Mouse (Mus musculus) midbrain, embryonic 10.5 days (tissue): ENCODE data around the gene Nmnat2. TPM values are rescaled to one million over a fixed set of nuclear protein-coding genes. Genes with fewer than 3 reads are reported as not detected.

Experiments
- DNase-seq: peaks from one replicate; pipeline ENCODE4 v3.0.0-alpha.2; 2017; ENCODE audit warnings: low spot score
- H3K27ac ChIP-seq: fragments of 300-500 bp; sonication (generic); replicated peaks from 2 replicates; pipeline ENCODE4 v1.5.1; 2016; ENCODE audit warnings: mild to moderate bottlenecking
- H3K27me3 ChIP-seq: fragments of 300-500 bp; sonication (generic); 2 replicates; pipeline ENCODE4 v1.6.1; 2016; ENCODE audit warnings: low read depth, mild to moderate bottlenecking; ENCODE audit not compliant: poor library complexity, severe bottlenecking
- H3K36me3 ChIP-seq: fragments of 300-500 bp; sonication (generic); 2 replicates; pipeline ENCODE4 v1.6.1; 2016; ENCODE audit warnings: mild to moderate bottlenecking, moderate library complexity
- H3K4me1 ChIP-seq: fragments of 300-500 bp; sonication (generic); 2 replicates; pipeline ENCODE4 v1.6.1; 2016
- H3K4me3 ChIP-seq: fragments of 300-500 bp; sonication (generic); 2 replicates; pipeline ENCODE4 v1.5.1; 2016; ENCODE audit warnings: mild to moderate bottlenecking, moderate library complexity
- H3K9me3 ChIP-seq: fragments of 300-500 bp; sonication (generic); replicated peaks from 2 replicates; pipeline ENCODE4 v1.6.1; 2016; ENCODE audit warnings: mild to moderate bottlenecking
- WGBS: fragments of 180-500 bp; shearing (Covaris S2); methylation state at CpG from one replicate; pipeline ENCODE4 v1.1.7; 2016; 5-methylcytosine and 5-hydroxymethylcytosine counted together
- polyA plus RNA-seq: library from polyadenylated mRNA; unstranded; fragments of >200 nt; fragmentation: Nextera tagmentation; extraction: Ambion mirVana; gene quantifications from 2 replicates; pipeline ENCODE4 v1.2.1, GENCODE M21; 2016

Nmnat2 gene
- polyA plus RNA-seq, 1 experiment from 2014 or later: 10.5 TPM

DNA sequence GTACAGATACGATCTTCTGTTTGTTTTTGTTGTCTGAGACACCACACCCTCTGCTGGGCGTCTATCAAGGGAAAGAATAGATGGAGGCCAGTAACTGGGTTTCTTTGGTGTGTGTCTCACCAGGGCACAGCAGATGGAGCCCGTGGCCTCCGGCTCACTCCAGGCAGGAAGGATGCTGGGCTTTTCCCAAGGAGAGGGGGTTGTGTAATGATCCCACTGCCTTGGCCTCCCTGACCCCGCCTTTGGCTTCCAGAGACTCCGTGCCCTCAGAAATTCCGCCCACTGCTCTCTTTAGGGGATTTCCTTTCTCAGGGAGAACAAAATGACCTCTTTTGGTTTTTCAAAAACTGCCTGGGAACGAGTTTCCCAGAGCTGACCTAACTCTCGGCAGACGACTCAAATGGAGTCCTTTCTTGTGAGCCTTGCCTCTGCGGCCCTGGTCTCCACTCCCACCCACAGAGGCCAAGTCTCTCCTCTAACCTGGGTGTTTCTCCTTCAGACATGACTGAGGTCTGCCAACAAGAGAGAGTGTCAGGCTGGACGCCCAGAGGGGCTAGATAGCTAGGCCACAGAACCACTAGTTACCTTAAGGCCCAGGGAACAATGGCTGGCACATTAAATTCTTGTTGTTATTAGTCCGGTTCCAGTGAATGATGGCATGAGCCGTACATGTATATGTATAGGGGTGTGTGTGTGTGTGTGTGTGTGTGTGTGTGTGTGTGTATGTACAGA is 93.5 kb downstream of the Nmnat2 start:
- Histone ChIP-seq H3K4me3 (0 out of 2 replicates have a peak overlapping the region, but pooled peaks have one; percentile 3), H3K27ac (peak overlapping the region; percentile 85), H3K9me3 (no peaks in the 10 kb centered on the region), H3K4me1 (peaks cover 68% of the 10 kb centered on the region), H3K27me3 (peaks cover 79% of the 10 kb centered on the region), H3K36me3 (no peaks in the 10 kb centered on the region)
- peak; percentile 83 for DNase-seq
- WGBS: 14% methylated on average over 14 of the region's 14 CpGs

- Histone ChIP-seq H3K27me3 (peaks cover 70% of the 10 kb centered on the region), H3K27ac (peak overlapping the region; percentile 56), H3K36me3 (no peaks in the 10 kb centered on the region), H3K4me1 (peaks cover 73% of the 10 kb centered on the region), H3K4me3 (no peak overlapping the region), H3K9me3 (no peaks in the 10 kb centered on the region)
- WGBS: 60% methylated on average over 2 of the region's 2 CpGs
- no peak for DNase-seq
These were observed 94.7 kb downstream of the Nmnat2 start for GRCm38 (mm10) chr1:153049451-153049850.

DNA sequence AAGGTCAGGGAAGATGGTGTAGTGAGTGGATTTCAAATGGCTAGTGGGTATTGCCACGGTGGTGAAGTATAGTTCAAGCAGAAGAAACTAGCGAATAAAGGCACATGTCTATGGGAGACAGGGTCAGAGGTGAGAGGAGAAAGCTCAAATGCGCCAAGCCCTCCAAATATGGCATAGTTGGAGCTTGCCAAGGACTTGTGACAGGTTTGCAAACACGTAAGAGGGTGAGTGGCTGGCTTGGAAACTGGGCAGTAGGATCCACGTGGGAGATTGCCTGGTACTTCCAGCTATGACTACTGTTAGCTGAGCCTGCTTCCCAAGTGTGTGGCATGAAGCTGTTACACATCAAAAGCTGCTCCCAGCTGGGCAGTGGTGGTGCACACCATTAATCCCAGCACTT is 96.7 kb downstream of the Nmnat2 start:
- H3K4me1 ChIP-seq: peaks cover 78% of the 10 kb centered on the region
- H3K27me3 ChIP-seq: peaks cover 66% of the 10 kb centered on the region
- DNase-seq: no peak
- no peaks in the 10 kb centered on the region for H3K9me3 ChIP-seq
- 84% methylated on average over 5 of the region's 5 CpGs for WGBS
- no peaks in the 10 kb centered on the region for H3K36me3 ChIP-seq
- no peak overlapping the region for H3K4me3 ChIP-seq
- peak overlapping the region; percentile 19; the same call in 1 of the 2 replicates for H3K27ac ChIP-seq

- H3K36me3 ChIP-seq: no peaks in the 10 kb centered on the region
- peaks cover 75% of the 10 kb centered on the region for H3K27me3 ChIP-seq
- H3K27ac ChIP-seq: peak overlapping the region; percentile 46; the same call in 1 of the 2 replicates
- peaks cover 56% of the 10 kb centered on the region for H3K4me1 ChIP-seq
- 23% methylated on average over 7 of the region's 7 CpGs for WGBS
- no peaks in the 10 kb centered on the region for H3K9me3 ChIP-seq
- no peak for DNase-seq
- no peak overlapping the region for H3K4me3 ChIP-seq
These were observed 98.8 kb downstream of the Nmnat2 start for GRCm38 (mm10) chr1:153053619-153054018.

- Histone ChIP-seq H3K9me3 (no peaks in the 10 kb centered on the region), H3K27me3 (peaks cover 76% of the 10 kb centered on the region), H3K4me1 (peaks cover 53% of the 10 kb centered on the region), H3K27ac (peak overlapping the region; percentile 73), H3K36me3 (no peaks in the 10 kb centered on the region), H3K4me3 (0 out of 2 replicates have a peak overlapping the region, but pooled peaks have one; percentile 0)
- DNase-seq: peak; percentile 78
- 7% methylated on average over 11 of the region's 11 CpGs for WGBS
These were observed 99.5 kb downstream of the Nmnat2 start for GRCm38 (mm10) chr1:153054112-153054821.

DNA sequence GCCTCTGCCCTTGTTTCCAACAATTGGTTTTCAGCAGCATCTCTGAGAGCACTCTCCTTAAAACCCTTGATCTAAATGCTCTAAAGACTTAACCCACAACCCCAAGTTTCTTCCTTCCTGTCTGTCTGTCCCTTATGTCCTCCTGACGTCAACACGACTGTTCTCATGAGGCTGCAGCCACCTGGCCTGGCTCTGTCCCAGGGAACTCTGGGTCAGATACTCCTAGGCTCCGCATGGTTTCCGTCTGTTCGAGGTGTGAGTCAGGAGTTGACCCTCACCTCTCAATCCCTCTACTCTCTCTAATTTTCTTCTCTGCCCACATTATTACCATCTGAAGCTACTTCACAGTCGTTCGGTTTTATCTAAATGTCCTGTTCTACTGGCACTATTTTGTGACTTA is 103.5 kb downstream of the Nmnat2 start:
- Histone ChIP-seq H3K27me3 (peaks cover 44% of the 10 kb centered on the region), H3K4me1 (peaks cover 35% of the 10 kb centered on the region), H3K36me3 (no peaks in the 10 kb centered on the region), H3K9me3 (no peaks in the 10 kb centered on the region), H3K27ac (no peak overlapping the region), H3K4me3 (no peak overlapping the region)
- no peak for DNase-seq
- 83% methylated on average over 7 of the region's 7 CpGs for WGBS

DNA sequence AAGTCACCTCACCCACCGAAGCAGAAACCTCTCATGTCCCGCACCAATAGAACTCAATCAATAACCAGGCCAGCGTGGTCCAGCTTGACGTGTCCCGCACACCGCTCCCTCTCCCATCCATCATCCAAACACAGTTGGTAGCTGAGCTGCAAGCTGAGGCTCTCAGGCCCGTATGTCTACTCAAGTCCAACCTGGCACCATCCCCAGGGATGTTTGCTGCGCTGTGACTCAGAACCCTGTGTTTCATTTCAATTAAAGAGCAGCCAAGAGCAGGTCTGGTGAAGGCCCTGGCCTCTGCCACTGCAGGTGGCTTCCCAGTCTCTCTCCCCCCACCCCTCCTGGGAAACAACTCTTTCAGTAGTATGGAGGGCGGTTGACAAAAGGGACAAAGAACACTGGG is 104.8 kb downstream of the Nmnat2 start:
- DNase-seq: no peak

GRCm38 (mm10) chr1:153062547-153062946 is 107.8 kb downstream of the Nmnat2 start:
- H3K36me3 ChIP-seq: no peaks in the 10 kb centered on the region
- H3K27ac ChIP-seq: 0 out of 2 replicates have a peak overlapping the region, but pooled peaks have one; percentile 30
- H3K4me3 ChIP-seq: no peak overlapping the region
- no peaks in the 10 kb centered on the region for H3K9me3 ChIP-seq
- WGBS: 56% methylated on average over 7 of the region's 7 CpGs
- no peak for DNase-seq
- H3K27me3 ChIP-seq: peaks cover 16% of the 10 kb centered on the region; the same call in 1 of the 2 replicates
- peaks cover 14% of the 10 kb centered on the region for H3K4me1 ChIP-seq

More for the DNA sequence above, 104.8 kb downstream of the Nmnat2 start:
- H3K36me3 ChIP-seq: no peaks in the 10 kb centered on the region
- H3K4me1 ChIP-seq: peaks cover 22% of the 10 kb centered on the region
- H3K9me3 ChIP-seq: no peaks in the 10 kb centered on the region
- no peak overlapping the region for H3K4me3 ChIP-seq
- peaks cover 43% of the 10 kb centered on the region for H3K27me3 ChIP-seq
- 90% methylated on average over 9 of the region's 9 CpGs for WGBS
- H3K27ac ChIP-seq: peak overlapping the region; percentile 52; the same call in 1 of the 2 replicates

- no peaks in the 10 kb centered on the region for H3K36me3 ChIP-seq
- 81% methylated on average over 9 of the region's 9 CpGs for WGBS
- no peaks in the 10 kb centered on the region for H3K9me3 ChIP-seq
- H3K4me3 ChIP-seq: no peak overlapping the region
- no peaks in the 10 kb centered on the region for H3K27me3 ChIP-seq
- peaks cover 10% of the 10 kb centered on the region for H3K4me1 ChIP-seq
- DNase-seq: no peak
- peak overlapping the region; percentile 25; the same call in 1 of the 2 replicates for H3K27ac ChIP-seq
These were observed 110.1 kb downstream of the Nmnat2 start for GRCm38 (mm10) chr1:153064784-153065390.

- WGBS: 90% methylated on average over 12 of the region's 12 CpGs
- no peak for DNase-seq
- Histone ChIP-seq H3K9me3 (no peaks in the 10 kb centered on the region), H3K27ac (peak overlapping the region; percentile 25; the same call in 1 of the 2 replicates), H3K27me3 (peaks cover 7% of the 10 kb centered on the region), H3K4me3 (no peak overlapping the region), H3K4me1 (peaks cover 8% of the 10 kb centered on the region), H3K36me3 (no peaks in the 10 kb centered on the region)
These were observed 110.9 kb downstream of the Nmnat2 start for GRCm38 (mm10) chr1:153065473-153066386.

DNA sequence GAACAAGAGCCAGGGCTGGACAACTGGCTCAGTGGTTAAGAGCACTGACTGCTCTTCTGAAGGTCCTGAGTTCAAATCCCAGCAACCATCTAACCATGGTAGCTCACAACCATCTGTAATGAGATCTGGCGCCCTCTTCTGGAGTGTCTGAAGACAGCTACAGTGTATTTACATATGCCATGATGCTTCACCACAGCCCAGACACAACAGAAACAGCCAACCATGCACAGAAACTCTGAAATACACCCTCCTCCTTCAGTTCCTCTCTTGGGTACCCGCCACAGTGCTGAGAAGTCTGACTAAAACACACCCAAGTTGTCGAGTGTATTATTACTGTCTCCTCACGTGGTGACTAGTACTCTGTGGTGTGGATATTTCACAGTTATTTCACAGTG is 111.6 kb downstream of the Nmnat2 start:
- Histone ChIP-seq H3K36me3 (no peaks in the 10 kb centered on the region), H3K4me3 (no peak overlapping the region), H3K27ac (no peak overlapping the region), H3K9me3 (no peaks in the 10 kb centered on the region), H3K27me3 (peaks cover 14% of the 10 kb centered on the region), H3K4me1 (peaks cover 8% of the 10 kb centered on the region)
- WGBS: 81% methylated on average over 4 of the region's 4 CpGs
- no peak for DNase-seq

- no peaks in the 10 kb centered on the region for H3K9me3 ChIP-seq
- peaks cover 64% of the 10 kb centered on the region for H3K27me3 ChIP-seq
- H3K27ac ChIP-seq: no peak overlapping the region
- no peaks in the 10 kb centered on the region for H3K36me3 ChIP-seq
- 47% methylated on average over 16 of the region's 16 CpGs for WGBS
- no peak overlapping the region for H3K4me3 ChIP-seq
- no peak for DNase-seq
- peaks cover 37% of the 10 kb centered on the region for H3K4me1 ChIP-seq
These were observed 116.8 kb downstream of the Nmnat2 start for GRCm38 (mm10) chr1:153071563-153071962.
